Mouse (Mus musculus) c-Kit-positive CD71-positive TER-119-positive erythroid progenitor cells, embryonic 14.5 days (primary cell): ENCODE data around the gene Mobp.
A peak's percentile ranks its signal among the peaks of the same experiment; 100 is the strongest.
"Not testable (repeated sequence)": the region's sequence is repeated elsewhere in the genome, so short reads cannot be mapped to it uniquely, and the experiment has no call there.

Source experiments
- DNase-seq: peaks from one replicate; pipeline ENCODE4 v3.0.0-alpha.2; 2013; ENCODE audit warnings: low spot score

Gene Mobp

GRCm38 (mm10) chr9:120149222-120149828 is at the start of gene Mobp:
Gene Mobp (plus strand): TSS chr9:120149707.
- no peak for DNase-seq

- DNase-seq = no peak
These were observed 48.3 kb upstream of the Mobp start for GRCm38 (mm10) chr9:120101165-120101564.

- not testable (repeated sequence) for DNase-seq
These were observed 40.6 kb upstream of the Mobp start for GRCm38 (mm10) chr9:120108953-120109352.

- peak; percentile 95 for DNase-seq
These were observed 39.1 kb upstream of the Mobp start, which contains the start of gene Slc25a38 for GRCm38 (mm10) chr9:120110211-120111018. Gene Slc25a38 (plus strand): TSS chr9:120110374.

- no peak for DNase-seq
These were observed 38.2 kb upstream of the Mobp start for GRCm38 (mm10) chr9:120111156-120111945.

GRCm38 (mm10) chr9:120112472-120112871 is 37.0 kb upstream of the Mobp start:
- DNase-seq = peak; percentile 83

- no peak for DNase-seq
These were observed 36.1 kb upstream of the Mobp start for GRCm38 (mm10) chr9:120113456-120113855.

- no peak for DNase-seq
These were observed 35.3 kb upstream of the Mobp start for GRCm38 (mm10) chr9:120114051-120114788.

- DNase-seq = peak; percentile 72
These were observed 34.7 kb upstream of the Mobp start for GRCm38 (mm10) chr9:120114789-120115151.

- DNase-seq = peak; percentile 91
These were observed 33.9 kb upstream of the Mobp start for GRCm38 (mm10) chr9:120115580-120115979.

- peak; percentile 79 for DNase-seq
These were observed 33.3 kb upstream of the Mobp start for GRCm38 (mm10) chr9:120116184-120116624.

GRCm38 (mm10) chr9:120118212-120118611 is 31.3 kb upstream of the Mobp start:
- no peak for DNase-seq

GRCm38 (mm10) chr9:120120503-120120902 is 29.0 kb upstream of the Mobp start:
- DNase-seq = no peak

GRCm38 (mm10) chr9:120126868-120127267 is 22.6 kb upstream of the Mobp start:
- no peak for DNase-seq

GRCm38 (mm10) chr9:120127538-120128251 is 21.8 kb upstream of the Mobp start, which contains the start of gene Rpsa:
Gene Rpsa (plus strand): TSS chr9:120127689.
- peak; percentile 96 for DNase-seq

GRCm38 (mm10) chr9:120129276-120129675 is 20.2 kb upstream of the Mobp start:
- no peak for DNase-seq

GRCm38 (mm10) chr9:120131784-120132288 is 17.7 kb upstream of the Mobp start:
- no peak for DNase-seq

- no peak for DNase-seq
These were observed 16.3 kb upstream of the Mobp start for GRCm38 (mm10) chr9:120132980-120133754.

GRCm38 (mm10) chr9:120133755-120134475 is 15.6 kb upstream of the Mobp start:
- no peak for DNase-seq
